Mouse (Mus musculus): Measurements from ENCODE around the gene Bend3. TPM values are rescaled to one million over a fixed set of nuclear protein-coding genes. Genes with fewer than 3 reads are reported as not detected.

The Bend3 gene
- total RNA-seq, 2 experiments from 2014 or later = 8.7 to 11.0 TPM

Other genes with a start within 250 kb of the Bend3 start
- 10 to 100 TPM in 1 of 2 experiments, 1 to 10 TPM in 1; 5.0 to 12.9 TPM for gene Gm9803, start 45.3 kb downstream of the Bend3 start, total RNA-seq (2021)
- gene 1700021F05Rik, start 62.2 kb downstream of the Bend3 start, total RNA-seq (2021) = 10 to 100 TPM; 91.6 to 94.8 TPM
- 10 to 100 TPM in 1 of 2 experiments, 1 to 10 TPM in 1; 6.8 to 11.0 TPM for gene Cd24a, start 99.5 kb downstream of the Bend3 start, total RNA-seq (2021)